Mouse (Mus musculus): ENCODE data around the gene Msx3.

- TF ChIP-seq POLR2A (IDR thresholded peaks at IDR 0.05; ENCODE audit: control insufficient read depth, extremely low read depth, insufficient read depth, low read length, poor library complexity) (no peak), CTCF (IDR thresholded peaks at IDR 0.05; ENCODE audit: borderline replicate concordance, control insufficient read depth, extremely low read depth, insufficient read depth, low read length, poor library complexity) (no peak)
Observed at GRCm38 (mm10) chr7:140081408-140082241, 32.7 kb upstream of the Msx3 start.
